Mouse (Mus musculus): ENCODE data around the gene Zfp12. TPM values are rescaled to one million over a fixed set of nuclear protein-coding genes. Genes with fewer than 3 reads are reported as not detected.

Zfp12 gene
- total RNA-seq, 2 experiments from 2014 or later, result 31.4 to 32.9 TPM

- intact Hi-C loops (cut with DNase I), result no loop called here
- DNase-seq (ENCODE audit: extremely low spot score in 1 of 2, low spot score in 2 of 2), result peak in 1 of 2 experiments; percentile 41
- TF ChIP-seq CTCF (IDR thresholded peaks at IDR 0.05), result no peak
Observed at GRCm38 (mm10) chr5:143293404-143293803, 58.4 kb downstream of the Zfp12 start, which contains the start of gene Zfp853. Zfp853 (minus strand) TSS chr5:143293623.

GRCm38 (mm10) chr5:143294862-143295261 lies 59.9 kb downstream of the Zfp12 start:
- Histone ChIP-seq H3K4me3 (no peak overlapping the region), H3K27ac (no peak overlapping the region)
- DNase-seq (ENCODE audit: extremely low spot score in 1 of 2, low spot score in 2 of 2), result no peak
- intact Hi-C loops (cut with DNase I), result loop anchor here (5.0 kb wide), 1 partner anchor 43 kb away; no protein-coding TSS in a partner anchor
- peak; percentile 16 for TF ChIP-seq CTCF (IDR thresholded peaks at IDR 0.05)

More at GRCm38 (mm10) chr5:143293404-143293803, 58.4 kb downstream of the Zfp12 start, which contains the start of gene Zfp853:
- Histone ChIP-seq H3K4me3 (peak within 1 kb of the TSS; percentile 59), H3K27ac (peak within 1 kb of the TSS; percentile 67; the same call in 1 of the 2 replicates)

- no peak for TF ChIP-seq CTCF (IDR thresholded peaks at IDR 0.05)
- Histone ChIP-seq H3K4me3 (no peak overlapping the region), H3K27ac (no peak overlapping the region)
- intact Hi-C loops (cut with DNase I), result loop anchor here (5.0 kb wide), 1 partner anchor 43 kb away; no protein-coding TSS in a partner anchor
- DNase-seq (ENCODE audit: extremely low spot score in 1 of 2, low spot score in 2 of 2), result no peak
Observed at GRCm38 (mm10) chr5:143295330-143295729, 60.4 kb downstream of the Zfp12 start.

GRCm38 (mm10) chr5:143297986-143298385 lies 63.0 kb downstream of the Zfp12 start:
- Histone ChIP-seq H3K4me3 (no peak overlapping the region), H3K27ac (no peak overlapping the region)
- DNase-seq (ENCODE audit: extremely low spot score in 1 of 2, low spot score in 2 of 2), result no peak
- TF ChIP-seq CTCF (IDR thresholded peaks at IDR 0.05), result no peak
- intact Hi-C loops (cut with DNase I), result loop anchor here (5.0 kb wide), 1 partner anchor 46 kb away; no protein-coding TSS in a partner anchor

- DNase-seq (ENCODE audit: extremely low spot score in 1 of 2, low spot score in 2 of 2), result no peak
- intact Hi-C loops (cut with DNase I), result loop anchor here (5.0 kb wide), 1 partner anchor 46 kb away; no protein-coding TSS in a partner anchor
- Histone ChIP-seq H3K4me3 (no peak overlapping the region), H3K27ac (no peak overlapping the region)
- peak; percentile 47 for TF ChIP-seq CTCF (IDR thresholded peaks at IDR 0.05)
Observed at GRCm38 (mm10) chr5:143298391-143298790, 63.4 kb downstream of the Zfp12 start.

Other genes starting within 250 kb of the Zfp12 start
- 10 to 100 TPM; 40.7 to 47.8 TPM for gene Rnf216, start 122.2 kb upstream of the Zfp12 start, total RNA-seq (2021)
- gene Olfr718-ps1, start 87.6 kb upstream of the Zfp12 start, total RNA-seq (2021), result under 1 TPM in 1 of 2 experiments, not detected in 1; 0.12 TPM
- 10 to 100 TPM; 14.2 to 14.5 TPM for gene Rbak, start 54.4 kb upstream of the Zfp12 start, total RNA-seq (2021)
- gene Spdye4b, start 54.1 kb upstream of the Zfp12 start, total RNA-seq (2021), result not detected
- not detected for gene Spdye4a, start 8.3 kb upstream of the Zfp12 start, total RNA-seq (2021)
- gene Zfp316, start 34.9 kb downstream of the Zfp12 start, total RNA-seq (2021), result 10 to 100 TPM; 20.0 to 23.4 TPM
- 1 to 10 TPM; 5.8 to 7.1 TPM for gene Zfp853, start 58.5 kb downstream of the Zfp12 start, total RNA-seq (2021)
- gene E130309D02Rik, start 80.2 kb downstream of the Zfp12 start, total RNA-seq (2021), result 10 to 100 TPM; 24.2 to 25.5 TPM
- 10 to 100 TPM; 41.8 to 42.3 TPM for gene Zdhhc4, start 94.1 kb downstream of the Zfp12 start, total RNA-seq (2021)
- 1 to 10 TPM; 2.2 to 2.7 TPM for gene Grid2ip, start 122.2 kb downstream of the Zfp12 start, total RNA-seq (2021)
- gene Kdelr2, start 168.7 kb downstream of the Zfp12 start, total RNA-seq (2021), result 10 to 100 TPM; 33.3 to 33.4 TPM
- 10 to 100 TPM; 32.5 to 36.1 TPM for gene Daglb, start 229.4 kb downstream of the Zfp12 start, total RNA-seq (2021)